Mouse (Mus musculus): ENCODE results near the gene Manf.

- TF ChIP-seq MAX (IDR thresholded peaks at IDR 0.05; ENCODE audit: low read length) (no peak), USF2 (conservative IDR thresholded peaks at IDR 0.05; ENCODE audit: low read depth, low read length) (no peak), MYC (IDR thresholded peaks at IDR 0.05; ENCODE audit: low read depth, low read length) (no peak), EP300 (IDR thresholded peaks at IDR 0.05; ENCODE audit: low read length) (no peak), POLR2A (IDR thresholded peaks at IDR 0.05; ENCODE audit: low read depth, low read length) (no peak), GABPA (IDR thresholded peaks at IDR 0.05; ENCODE audit: insufficient replicate concordance, low read depth, low read length) (no peak), USF1 (IDR thresholded peaks at IDR 0.05; ENCODE audit: low read depth, low read length) (no peak), CTCF (conservative IDR thresholded peaks at IDR 0.05 in 1 of 2, IDR thresholded peaks at IDR 0.05 in 1 of 2; ENCODE audit: low read depth in 2 of 2, low read length in 2 of 2) (no peak), MEF2A (IDR thresholded peaks at IDR 0.05; ENCODE audit: borderline replicate concordance, low read depth, low read length) (no peak), HCFC1 (IDR thresholded peaks at IDR 0.05; ENCODE audit: low read depth, low read length) (no peak), CHD2 (IDR thresholded peaks at IDR 0.05; ENCODE audit: low read length) (no peak)
These were observed 10.6 kb downstream of the Manf start for GRCm38 (mm10) chr9:106881071-106881755.

Measured in CH12.LX (cell line).